Mouse (Mus musculus): ENCODE data around the gene Arl5c.

GRCm38 (mm10) chr11:98016824-98017223 is 20.8 kb upstream of the Arl5c start:
- TF ChIP-seq CTCF (IDR thresholded peaks at IDR 0.05; ENCODE audit: low read depth, low read length), result no peak
- no peak for TF ChIP-seq POLR2A (IDR thresholded peaks at IDR 0.05; ENCODE audit: extremely low read depth, insufficient read depth, low read length)
